Comparison of ENCODE assay signal across 16 mouse cellular contexts in the genomic region with DNA sequence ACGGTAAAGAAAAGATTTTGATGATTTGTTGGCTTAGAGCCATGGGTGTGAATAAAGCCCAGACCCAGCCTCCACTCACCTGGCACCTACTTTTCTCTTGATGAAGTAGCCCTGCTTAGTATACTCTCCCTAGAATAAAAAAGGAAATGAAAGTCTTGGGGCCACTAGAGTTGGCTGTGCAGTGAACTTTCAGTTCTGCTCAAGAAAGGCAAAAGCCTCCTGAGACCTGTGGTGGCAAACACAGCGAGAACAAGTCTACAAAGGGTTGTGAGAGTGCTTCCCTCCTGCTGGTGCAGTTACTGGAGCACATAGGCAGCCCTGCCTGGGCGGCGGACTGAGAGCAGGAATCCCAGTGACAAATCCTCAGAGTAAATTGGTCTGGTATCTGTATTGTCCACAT. TPM values are rescaled to one million over a fixed set of nuclear protein-coding genes. Genes with fewer than 3 reads are reported as not detected.
A peak's percentile ranks its signal among the peaks of the same experiment; 100 is the strongest.
DNase-seq lines count a peak whose midpoint lies in the region; ATAC-seq lines count a peak whose summit lies in the region.
"Had no signal": no experiment of that assay in that cellular context is flagged by ENCODE, and none has a peak within 500 bp of the region (broad histone marks: within the 10 kb centered on the region; RNA-seq: fewer than 3 reads in every experiment).

No protein-coding gene starts in this region.

- peak; percentile 91 for ATAC-seq in granulocyte monocyte progenitor cell, adult 5-6 weeks (replicated peaks; ENCODE audit: poor library complexity, severe bottlenecking)
- ATAC-seq in midbrain, embryonic 11.5 days (ENCODE audit: low FRiP score) = no peak
- ATAC-seq: forebrain, postnatal 0 days had no signal

- H3K27me3 ChIP-seq in heart, embryonic 10.5 days (ENCODE audit: insufficient read depth, poor library complexity, severe bottlenecking) = no peaks in the 10 kb centered on the region
- no peaks in the 10 kb centered on the region for H3K27me3 ChIP-seq in midbrain, embryonic 11.5 days (ENCODE audit: control insufficient read depth, insufficient read depth, low read length)
- H3K27me3 ChIP-seq: heart, embryonic 13.5 days; lung, embryonic 15.5 days had no signal

- no peaks in the 10 kb centered on the region for H3K36me3 ChIP-seq in heart, embryonic 10.5 days
- H3K36me3 ChIP-seq in midbrain, embryonic 11.5 days (ENCODE audit: control insufficient read depth, insufficient read depth, low read length) = no peaks in the 10 kb centered on the region
- H3K36me3 ChIP-seq: heart, embryonic 13.5 days; limb, embryonic 13.5 days; lung, embryonic 15.5 days; midbrain, embryonic 10.5 days had no signal

- WGBS in heart, embryonic 10.5 days = 68% methylated on average over 4 of the region's 4 CpGs
- 75% methylated on average over 4 of the region's 4 CpGs for WGBS in midbrain, embryonic 11.5 days

- no peaks in the 10 kb centered on the region for H3K4me1 ChIP-seq in heart, embryonic 10.5 days
- H3K4me1 ChIP-seq in midbrain, embryonic 11.5 days (ENCODE audit: control insufficient read depth, insufficient read depth, low read length) = no peaks in the 10 kb centered on the region
- H3K4me1 ChIP-seq: heart, embryonic 13.5 days; limb, embryonic 13.5 days; lung, embryonic 15.5 days; midbrain, embryonic 10.5 days had no signal

- H3K9ac ChIP-seq in midbrain, embryonic 11.5 days (ENCODE audit: low read length) = no peak overlapping the region
- H3K9ac ChIP-seq: forebrain, postnatal 0 days; heart, embryonic 13.5 days; limb, embryonic 13.5 days; lung, embryonic 15.5 days had no signal

- H3K4me3 ChIP-seq in heart, embryonic 10.5 days = no peak overlapping the region
- H3K4me3 ChIP-seq in midbrain, embryonic 11.5 days (ENCODE audit: low read depth, low read length) = no peak overlapping the region
- H3K4me3 ChIP-seq: heart, embryonic 13.5 days; limb, embryonic 13.5 days; lung, embryonic 15.5 days; midbrain, embryonic 10.5 days; myocyte had no signal

- no peaks in the 10 kb centered on the region for H3K9me3 ChIP-seq in heart, embryonic 10.5 days
- H3K9me3 ChIP-seq in midbrain, embryonic 11.5 days (ENCODE audit: control insufficient read depth, low read length) = no peaks in the 10 kb centered on the region
- H3K9me3 ChIP-seq: heart, embryonic 13.5 days; limb, embryonic 13.5 days; lung, embryonic 15.5 days; midbrain, embryonic 10.5 days had no signal

- H3K4me2 ChIP-seq in midbrain, embryonic 11.5 days = no peak overlapping the region
- H3K4me2 ChIP-seq: heart, embryonic 13.5 days; limb, embryonic 13.5 days; lung, embryonic 15.5 days had no signal

- H3K27ac ChIP-seq in heart, embryonic 10.5 days = no peak overlapping the region
- no peak overlapping the region for H3K27ac ChIP-seq in midbrain, embryonic 11.5 days (ENCODE audit: low read depth, low read length)
- H3K27ac ChIP-seq: heart, embryonic 13.5 days; limb, embryonic 13.5 days; lung, embryonic 15.5 days; midbrain, embryonic 10.5 days had no signal

- DNase-seq in heart, adult 9 months (ENCODE audit: low spot score in 2 of 2) = peak; percentile 13 to 53
- no peak for DNase-seq in heart, embryonic 10.5 days (ENCODE audit: low spot score)
- peak; percentile 89 for DNase-seq in A20 (ENCODE audit: low read depth, low spot score)
- DNase-seq in spleen, adult 12 weeks (ENCODE audit: low spot score) = peak; percentile 20
- DNase-seq in embryo, embryonic 11 days = no peak
- DNase-seq in midbrain, embryonic 11.5 days (ENCODE audit: low spot score, missing footprints) = no peak
- no peak for DNase-seq in thymus, postnatal 14 days
- DNase-seq: cerebellum, adult 8-10 months; forebrain, postnatal 0 days; heart, postnatal 4 days had no signal

RNA-seq across cellular contexts. Expression of gene Nup160, which starts 27.1 kb away (rescaled TPM):
- polyA plus RNA-seq in heart, embryonic 10.5 days (2016; fragmentation: Nextera tagmentation; extraction: Ambion mirVana) = 45.3 and 49.2 TPM in 2 replicates
- 54.1 and 69.9 TPM in 2 replicates for total RNA-seq in granulocyte monocyte progenitor cell, adult 5-6 weeks (2014; fragmentation: Nextera tagmentation)
- total RNA-seq in granulocyte monocyte progenitor cell, adult 5-6 weeks (2017) = 47.4 and 53.9 TPM in 2 replicates
- polyA plus RNA-seq in midbrain, embryonic 11.5 days (2014; fragmentation: Nextera tagmentation; extraction: Ambion mirVana) = 55.2 and 57.0 TPM in 2 replicates

Comparison
In these comparisons a context has a peak if more than half of its experiments do, and no peak if none do; other contexts are left out.
1. DNase-seq: peak in heart, adult 9 months (2 of 2), A20 (single experiment) and spleen, adult 12 weeks (single experiment); none in heart, embryonic 10.5 days (single experiment), embryo, embryonic 11 days (single experiment), midbrain, embryonic 11.5 days (single experiment) and thymus, postnatal 14 days (single experiment).